Mouse (Mus musculus) heart, embryonic 14.5 days (tissue): Measurements from ENCODE around the gene Ppard. TPM values are rescaled to one million over a fixed set of nuclear protein-coding genes. Genes with fewer than 3 reads are reported as not detected.
"Not testable (repeated sequence)": the region's sequence is repeated elsewhere in the genome, so short reads cannot be mapped to it uniquely, and the experiment has no call there.

Source experiments
- ATAC-seq: fragments of 200-750 bp; cut with Nextera tagmentation; 2 replicates; pipeline ENCODE4 v1.8.0; 2017; ENCODE audit warnings: low read depth, moderate TSS enrichment; ENCODE audit not compliant: insufficient number of reproducible peaks, insufficient read depth, low FRiP score
- H3K27ac ChIP-seq, 2 experiments: fragments of 200-500 bp in 1 of 2; fragments of 300-500 bp in 1 of 2; sonication (generic) in 1 of 2; replicated peaks in 1 of 2; 2 replicates each; pipeline ENCODE4 v1.5.1; 2012 to 2014; ENCODE audit warnings: low read depth in 2 of 2, low read length in 2 of 2, control low read depth in 1 of 2, mild to moderate bottlenecking in 1 of 2, mixed read lengths in 1 of 2; ENCODE audit not compliant: control insufficient read depth in 1 of 2, insufficient read depth in 1 of 2
- H3K27me3 ChIP-seq: fragments of 300-500 bp; sonication (generic); 2 replicates; pipeline ENCODE4 v1.6.1; 2014; ENCODE audit warnings: mild to moderate bottlenecking, low read length, control low read depth; ENCODE audit not compliant: control insufficient read depth, insufficient read depth
- H3K36me3 ChIP-seq: fragments of 300-500 bp; sonication (generic); 2 replicates; pipeline ENCODE4 v1.6.1; 2014; ENCODE audit warnings: mild to moderate bottlenecking, control low read depth, low read length, mixed read lengths; ENCODE audit not compliant: control insufficient read depth, insufficient read depth
- H3K4me1 ChIP-seq, 2 experiments: fragments of 200-500 bp in 1 of 2; fragments of 300-500 bp in 1 of 2; sonication (generic) in 1 of 2; 2 replicates each; pipeline ENCODE4 v1.6.1; 2012 to 2014; ENCODE audit warnings: low read length in 2 of 2, control low read depth in 1 of 2, mixed read lengths in 1 of 2; ENCODE audit not compliant: control insufficient read depth in 2 of 2, insufficient read depth in 2 of 2
- H3K4me2 ChIP-seq: fragments of 300-500 bp; sonication (generic); 2 replicates; pipeline ENCODE4 v1.6.1; 2014; ENCODE audit warnings: mild to moderate bottlenecking, low read length
- H3K4me3 ChIP-seq, 2 experiments: fragments of 200-500 bp in 1 of 2; fragments of 300-500 bp in 1 of 2; sonication (generic) in 1 of 2; 2 replicates each; pipeline ENCODE4 v1.5.1; 2012 to 2014; ENCODE audit warnings: low read length in 2 of 2, mild to moderate bottlenecking in 2 of 2, control low read depth in 1 of 2, low read depth in 1 of 2, moderate library complexity in 1 of 2; ENCODE audit not compliant: control insufficient read depth in 1 of 2, insufficient read depth in 1 of 2
- H3K9ac ChIP-seq: fragments of 300-500 bp; sonication (generic); 2 replicates; pipeline ENCODE4 v1.6.1; 2014; ENCODE audit warnings: mild to moderate bottlenecking, low read length
- H3K9me3 ChIP-seq: fragments of 300-500 bp; sonication (generic); 2 replicates; pipeline ENCODE4 v1.6.1; 2016; ENCODE audit warnings: low read length, control low read depth; ENCODE audit not compliant: control insufficient read depth
- WGBS: fragments of 180-500 bp; shearing (Covaris S2); extraction: QIAGEN DNeasy Blood & Tissue Kit; methylation state at CpG from one replicate; pipeline ENCODE4 v1.1.7; 2014; 5-methylcytosine and 5-hydroxymethylcytosine counted together
- polyA plus RNA-seq: library from polyadenylated mRNA; unstranded; fragments of >200 nt; fragmentation: Nextera tagmentation; extraction: Ambion mirVana; gene quantifications from 2 replicates; pipeline ENCODE4 v1.2.1, GENCODE M21; 2014

The Ppard gene
- polyA plus RNA-seq, 1 experiment from 2014 or later, result 2.2 TPM

DNA sequence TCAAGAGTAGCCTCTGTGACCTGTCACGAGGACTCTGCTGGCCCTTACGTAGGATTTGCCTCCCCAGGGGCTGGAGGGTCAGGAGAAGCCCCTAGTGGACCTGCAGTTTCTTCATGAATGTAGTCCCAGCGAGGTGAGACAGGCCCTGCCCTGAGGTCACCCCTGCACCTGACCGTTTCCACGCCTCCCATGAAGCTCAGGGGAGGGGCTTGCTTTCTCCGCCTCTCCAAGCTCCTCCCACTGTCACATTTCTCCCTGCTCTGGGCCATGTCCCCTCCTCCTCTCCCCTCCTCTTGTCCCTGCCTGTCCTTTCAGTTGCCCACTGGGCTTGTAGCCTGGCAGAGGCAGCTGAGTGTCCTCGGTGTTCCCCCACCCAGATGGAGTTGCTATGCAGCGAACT lies 84.6 kb downstream of the Ppard start:
- ATAC-seq, result no peak
- WGBS, result 75% methylated on average over 8 of the region's 8 CpGs
- H3K36me3 ChIP-seq, result peaks cover 55% of the 10 kb centered on the region

DNA sequence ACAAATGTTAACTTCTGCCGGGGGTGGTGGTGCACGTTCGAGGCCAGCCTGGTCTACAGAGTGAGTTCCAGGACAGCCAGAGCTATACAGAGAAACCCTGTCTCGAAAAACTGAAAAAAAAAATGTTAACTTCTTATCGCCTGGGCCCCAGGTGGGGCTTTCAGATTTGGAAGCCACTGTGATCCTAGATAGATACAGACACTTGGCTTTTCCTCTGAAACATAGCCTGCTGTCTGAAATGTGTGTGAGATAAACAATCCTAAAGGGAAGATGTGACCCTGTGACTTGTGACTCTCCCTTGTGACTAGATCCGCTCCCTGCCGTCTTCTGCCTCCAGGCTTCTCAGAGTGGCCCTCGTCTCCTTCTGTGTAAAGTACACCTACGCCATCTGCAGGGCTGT lies 85.2 kb downstream of the Ppard start:
- 90% methylated on average over 9 of the region's 9 CpGs for WGBS
- ATAC-seq, result no peak
- Histone ChIP-seq H3K36me3 (peaks cover 61% of the 10 kb centered on the region), H3K4me3 (no peak overlapping the region), H3K9me3 (no peaks in the 10 kb centered on the region), H3K9ac (no peak overlapping the region), H3K4me1 (peaks cover 2 to 12% of the 10 kb centered on the region in 2 experiments; a peak in 3 of 4 replicates), H3K27me3 (no peaks in the 10 kb centered on the region), H3K4me2 (no peak overlapping the region), H3K27ac (no peak overlapping the region)

More for the DNA sequence above, 84.6 kb downstream of the Ppard start:
- no peaks in the 10 kb centered on the region for H3K27me3 ChIP-seq
- H3K4me2 ChIP-seq, result no peak overlapping the region
- H3K9ac ChIP-seq, result no peak overlapping the region
- H3K4me3 ChIP-seq, result no peak overlapping the region
- H3K27ac ChIP-seq, result no peak overlapping the region
- H3K9me3 ChIP-seq, result no peaks in the 10 kb centered on the region
- peaks cover 2 to 16% of the 10 kb centered on the region in 2 experiments; a peak in 3 of 4 replicates for H3K4me1 ChIP-seq

DNA sequence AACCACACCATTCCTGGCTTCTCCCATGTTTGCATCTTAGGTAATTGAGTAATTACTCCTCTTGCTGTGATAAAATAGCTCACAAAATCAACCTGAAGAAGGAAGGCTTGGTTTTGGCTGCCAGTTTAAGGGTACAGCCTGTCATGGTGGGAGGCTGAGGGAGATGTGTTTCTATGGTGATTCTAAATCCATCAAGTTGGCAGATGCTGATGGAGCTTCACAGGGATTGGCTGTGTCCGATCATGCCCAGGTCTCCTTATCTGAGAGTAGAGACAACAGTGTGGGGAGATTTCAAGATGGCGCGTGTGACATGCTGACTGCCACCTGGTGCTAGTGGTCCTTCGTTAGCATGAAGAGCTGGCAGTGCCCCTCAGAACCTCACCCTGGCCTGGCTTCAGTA lies 89.2 kb downstream of the Ppard start:
- no peak for ATAC-seq
- Histone ChIP-seq H3K4me3 (no peak overlapping the region), H3K9ac (no peak overlapping the region), H3K27ac (no peak overlapping the region), H3K36me3 (peaks cover 55% of the 10 kb centered on the region), H3K4me1 (no peaks in the 10 kb centered on the region), H3K4me2 (no peak overlapping the region), H3K9me3 (no peaks in the 10 kb centered on the region), H3K27me3 (no peaks in the 10 kb centered on the region)
- 81% methylated on average over 4 of the region's 4 CpGs for WGBS

DNA sequence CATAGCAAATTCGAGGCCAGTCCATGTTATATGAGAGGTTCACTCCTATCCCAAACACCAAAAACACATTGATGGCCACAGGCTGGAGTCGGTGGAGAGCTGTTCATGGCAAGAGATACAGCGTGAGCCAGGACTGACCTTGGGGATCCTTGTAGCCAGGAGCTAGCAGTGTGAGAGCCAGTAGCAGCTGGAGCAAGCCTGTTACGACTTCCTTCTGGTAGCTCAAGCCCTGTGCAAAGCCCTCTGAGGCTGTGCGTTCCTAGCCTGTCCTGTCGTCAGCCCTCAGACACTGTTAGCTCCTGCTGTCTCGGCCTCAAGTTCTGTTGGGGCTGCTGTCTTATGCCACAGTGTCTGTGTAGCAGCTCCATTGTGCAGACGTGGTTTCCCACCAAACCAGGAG lies 91.3 kb downstream of the Ppard start:
- no peak overlapping the region for H3K27ac ChIP-seq
- 85% methylated on average over 8 of the region's 8 CpGs for WGBS
- H3K36me3 ChIP-seq, result peaks cover 34% of the 10 kb centered on the region
- H3K9me3 ChIP-seq, result no peaks in the 10 kb centered on the region
- peaks cover 8% of the 10 kb centered on the region in 2 experiments for H3K4me1 ChIP-seq
- H3K4me2 ChIP-seq, result no peak overlapping the region
- H3K4me3 ChIP-seq, result no peak overlapping the region
- no peaks in the 10 kb centered on the region for H3K27me3 ChIP-seq
- no peak for ATAC-seq
- H3K9ac ChIP-seq, result no peak overlapping the region

DNA sequence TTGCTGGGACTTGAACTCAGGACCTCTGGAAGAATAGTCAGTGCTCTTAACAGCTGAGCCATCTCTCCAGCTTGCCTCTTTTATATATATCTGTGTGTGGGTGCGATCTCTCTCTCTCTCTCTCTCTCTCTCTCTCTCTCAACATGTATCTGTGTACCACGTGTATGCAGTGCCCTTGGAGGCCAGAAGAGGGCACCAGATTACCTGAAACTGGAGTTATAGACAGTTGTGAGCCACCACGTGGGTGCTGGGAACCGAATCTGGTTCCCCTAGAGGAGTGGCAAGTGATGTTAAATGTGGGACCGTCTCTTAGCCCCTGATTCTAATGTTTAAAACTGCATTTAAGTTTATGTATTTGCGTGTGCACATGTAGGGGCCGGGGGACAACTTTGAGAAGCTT lies 91.9 kb downstream of the Ppard start:
- H3K4me2 ChIP-seq, H3K4me1 ChIP-seq, H3K9ac ChIP-seq, H3K27me3 ChIP-seq, H3K27ac ChIP-seq, ATAC-seq, H3K9me3 ChIP-seq, H3K4me3 ChIP-seq: not testable (repeated sequence)
- 98% methylated on average over 7 of the region's 7 CpGs for WGBS
- peaks cover 32% of the 10 kb centered on the region for H3K36me3 ChIP-seq

DNA sequence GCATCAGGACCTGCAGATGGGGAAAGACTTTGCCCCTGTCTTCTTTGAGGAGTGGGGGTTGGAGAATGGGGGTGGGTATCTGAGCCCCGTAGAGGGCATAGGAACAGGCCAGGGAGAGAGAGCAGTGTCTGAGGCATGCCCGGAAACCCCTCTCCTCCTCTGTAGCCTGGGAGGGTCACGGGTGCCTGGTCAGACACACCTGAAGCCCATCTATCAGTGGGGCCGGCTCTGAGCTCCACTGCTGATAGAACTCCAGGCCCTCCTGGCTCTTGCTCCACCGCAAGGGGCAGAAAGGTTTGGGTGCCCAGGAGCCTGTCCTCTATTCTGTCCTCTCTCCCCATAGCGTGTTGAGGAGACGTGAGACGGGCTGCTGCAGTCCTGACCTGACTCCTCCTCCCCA lies 93.3 kb downstream of the Ppard start:
- ATAC-seq, result no peak
- Histone ChIP-seq H3K9me3 (no peaks in the 10 kb centered on the region), H3K4me3 (no peak overlapping the region), H3K27ac (no peak overlapping the region), H3K9ac (no peak overlapping the region), H3K36me3 (peaks cover 37% of the 10 kb centered on the region), H3K4me2 (no peak overlapping the region), H3K4me1 (peaks cover 13 to 18% of the 10 kb centered on the region in 2 experiments), H3K27me3 (no peaks in the 10 kb centered on the region)
- 94% methylated on average over 8 of the region's 8 CpGs for WGBS

DNA sequence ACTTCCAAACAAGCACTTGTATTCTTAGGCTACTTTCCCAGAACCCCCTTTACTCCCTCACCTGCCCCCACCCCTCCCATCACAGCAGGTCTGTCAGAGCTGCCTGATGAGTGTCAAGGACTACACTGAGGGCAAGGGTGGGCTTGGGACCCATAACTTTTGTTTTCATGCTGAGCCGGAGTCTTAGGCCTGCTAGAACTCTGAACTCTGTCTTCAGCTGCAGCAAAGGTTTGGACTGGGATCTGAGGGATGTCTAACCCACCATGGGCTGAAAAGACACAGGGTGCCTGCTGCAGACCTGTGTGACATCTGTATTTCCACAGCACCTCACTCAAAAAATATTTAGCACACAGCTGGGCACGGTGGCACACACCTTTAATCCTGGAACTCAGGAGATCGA lies 94.5 kb downstream of the Ppard start:
- no peaks in the 10 kb centered on the region for H3K9me3 ChIP-seq
- ATAC-seq, result no peak
- no peaks in the 10 kb centered on the region for H3K27me3 ChIP-seq
- WGBS, result 83% methylated on average over 3 of the region's 3 CpGs
- peak overlapping the region; percentile 98; the same call in 1 of the 2 replicates for H3K9ac ChIP-seq
- peaks cover 40% of the 10 kb centered on the region for H3K36me3 ChIP-seq
- H3K4me3 ChIP-seq, result no peak overlapping the region
- no peak overlapping the region; a peak in 1 of 4 replicates for H3K27ac ChIP-seq
- no peak overlapping the region for H3K4me2 ChIP-seq
- peaks cover 13 to 23% of the 10 kb centered on the region in 2 experiments for H3K4me1 ChIP-seq

DNA sequence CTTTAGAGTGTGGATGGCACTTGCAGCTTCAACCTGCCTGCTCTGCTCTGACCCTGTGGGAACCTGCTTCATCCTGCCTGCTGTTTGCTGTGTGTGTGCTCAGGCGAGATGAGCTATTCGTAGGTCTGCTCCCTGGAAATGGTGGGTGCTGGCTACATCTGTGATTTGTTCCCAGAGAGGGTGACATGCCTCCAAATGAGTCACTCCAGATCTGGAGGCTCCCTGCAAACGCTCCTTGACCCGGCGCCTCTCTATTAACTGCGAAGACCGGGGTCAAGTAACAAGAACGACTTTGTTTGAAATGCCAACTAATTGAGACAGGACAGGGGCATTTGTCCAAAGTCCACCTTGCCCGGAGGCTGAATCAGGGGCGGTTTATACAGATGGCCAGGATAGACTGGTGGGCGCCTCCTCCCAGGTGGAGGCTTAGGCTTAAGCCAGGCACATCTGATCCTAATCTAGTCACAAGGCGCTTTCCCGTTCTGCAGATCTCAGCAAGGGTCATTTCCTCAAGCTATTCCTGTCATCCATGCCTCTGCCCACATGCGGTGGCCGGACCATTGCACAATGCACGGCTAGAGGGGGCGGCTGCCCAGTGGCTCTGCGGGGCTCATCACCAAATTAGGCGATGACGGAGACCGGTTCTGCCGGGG lies 95.3 kb downstream of the Ppard start:
- WGBS, result 12% methylated on average over 22 of the region's 22 CpGs
- ATAC-seq, result peak; percentile 28
- H3K36me3 ChIP-seq, result peaks cover 40% of the 10 kb centered on the region

More for the DNA sequence above, 95.3 kb downstream of the Ppard start:
- Histone ChIP-seq H3K9ac (peak overlapping the region; percentile 98), H3K27ac (peak overlapping the region; percentile 71 to 91), H3K4me3 (peak overlapping the region; percentile 30 to 85), H3K9me3 (no peaks in the 10 kb centered on the region), H3K27me3 (no peaks in the 10 kb centered on the region), H3K4me2 (peak overlapping the region; percentile 93), H3K4me1 (peaks cover 20 to 31% of the 10 kb centered on the region in 2 experiments)
